Mouse (Mus musculus): ENCODE measurements around the gene Cxcr1.

- TF ChIP-seq GATA1 (IDR thresholded peaks at IDR 0.05; ENCODE audit: low read length) (no peak), TAL1 (IDR thresholded peaks at IDR 0.05; ENCODE audit: low read length) (no peak)
Measured at GRCm38 (mm10) chr1:74190471-74190870, 4.0 kb downstream of the Cxcr1 start.

All from erythroblast, embryonic 14.5 days (primary cell).